8 mouse cellular contexts compared by ENCODE assay signal in the genomic region with DNA sequence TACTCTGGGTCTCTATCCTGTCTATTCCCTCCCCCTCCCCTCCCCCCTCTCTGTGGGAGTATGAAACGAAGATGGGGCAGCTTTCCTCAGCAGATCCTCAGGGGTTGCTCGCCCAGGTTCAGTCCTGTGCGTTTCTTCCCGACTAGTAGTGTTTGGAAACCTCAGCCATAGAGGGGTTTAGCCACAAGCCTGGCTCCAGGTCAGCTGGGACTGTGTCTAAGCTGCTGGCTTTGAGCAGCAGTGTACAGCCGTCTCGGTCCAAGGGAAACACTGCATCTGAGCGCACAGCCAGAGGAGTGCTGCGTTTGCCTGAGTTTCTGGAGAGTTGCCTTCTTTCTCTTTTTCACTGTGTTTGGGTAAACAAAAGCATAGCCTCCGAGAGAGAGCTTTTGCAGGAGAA.
DNase-seq lines count a peak whose midpoint lies in the region; ATAC-seq and TF ChIP-seq lines count a peak whose summit lies in the region.

No protein-coding gene starts in this region.

- H3K4me2 ChIP-seq in intestine, postnatal 0 days (replicated peaks; ENCODE audit: low read depth) = peak overlapping the region; percentile 37
- H3K4me2 ChIP-seq in neural tube, embryonic 13.5 days = peak overlapping the region; percentile 47

- no peak for TF ChIP-seq POLR2A in brain, embryonic 14.5 days (IDR thresholded peaks at IDR 0.05; ENCODE audit: borderline replicate concordance, extremely low read depth, insufficient read depth, insufficient read length, poor library complexity, severe bottlenecking)

- no peak for TF ChIP-seq CTCF in brain, embryonic 14.5 days (IDR thresholded peaks at IDR 0.05; ENCODE audit: borderline replicate concordance, extremely low read depth, insufficient read depth, insufficient read length)
- no peak for TF ChIP-seq CTCF in intestine, postnatal 0 days (IDR thresholded peaks at IDR 0.05; ENCODE audit: low read depth)

- H3K9ac ChIP-seq in intestine, postnatal 0 days (ENCODE audit: low read depth, low read length) = no peak overlapping the region
- 0 out of 2 replicates have a peak overlapping the region, but pooled peaks have one; percentile 43 for H3K9ac ChIP-seq in neural tube, embryonic 13.5 days

- H3K9me3 ChIP-seq in intestine, postnatal 0 days (ENCODE audit: control insufficient read depth) = no peaks in the 10 kb centered on the region
- no peaks in the 10 kb centered on the region for H3K9me3 ChIP-seq in neural tube, embryonic 13.5 days

- no peak for ATAC-seq in intestine, postnatal 0 days
- ATAC-seq in neural tube, embryonic 13.5 days (ENCODE audit: low read depth) = peak; percentile 83; the same call in 1 of the 2 replicates

- WGBS in intestine, postnatal 0 days = 35% methylated on average over 9 of the region's 9 CpGs
- 26% methylated on average over 9 of the region's 9 CpGs for WGBS in neural tube, embryonic 13.5 days

- no peak overlapping the region for H3K27ac ChIP-seq in intestine, postnatal 0 days (ENCODE audit: low read depth, low read length)
- peak overlapping the region; percentile 80 for H3K27ac ChIP-seq in neural tube, embryonic 13.5 days (replicated peaks)

- H3K36me3 ChIP-seq in intestine, postnatal 0 days (ENCODE audit: control insufficient read depth, insufficient read depth) = no peaks in the 10 kb centered on the region
- no peaks in the 10 kb centered on the region for H3K36me3 ChIP-seq in neural tube, embryonic 13.5 days

- peak; percentile 11 for DNase-seq in adrenal gland, adult 2 months
- no peak for DNase-seq in adrenal gland, postnatal 4 days (ENCODE audit: low spot score in 2 of 2)
- DNase-seq in brain, embryonic 14.5 days (ENCODE audit: low read depth) = peak; percentile 52
- peak; percentile 23 for DNase-seq in heart, adult 8-10 months (ENCODE audit: low spot score)
- no peak for DNase-seq in c-Kit-positive CD71-positive TER-119-positive erythroid progenitor cells, embryonic 14.5 days (ENCODE audit: low spot score)
- no peak for DNase-seq in layer of hippocampus, postnatal 25 days (ENCODE audit: extremely low spot score in 1 of 2, low spot score in 1 of 2)

- no peaks in the 10 kb centered on the region for H3K27me3 ChIP-seq in intestine, postnatal 0 days (replicated peaks; ENCODE audit: control insufficient read depth, insufficient read depth, low read length)
- H3K27me3 ChIP-seq in neural tube, embryonic 13.5 days = no peaks in the 10 kb centered on the region

- H3K4me3 ChIP-seq in intestine, postnatal 0 days (ENCODE audit: low read depth, low read length) = no peak overlapping the region
- peak overlapping the region; percentile 18 for H3K4me3 ChIP-seq in neural tube, embryonic 13.5 days

- H3K4me1 ChIP-seq in intestine, postnatal 0 days (replicated peaks; ENCODE audit: control insufficient read depth, insufficient read depth, low read length) = no peaks in the 10 kb centered on the region
- peaks cover 18% of the 10 kb centered on the region for H3K4me1 ChIP-seq in neural tube, embryonic 13.5 days (replicated peaks)

Comparison
In these comparisons a context has a peak if more than half of its experiments do, and no peak if none do; other contexts are left out.
1. DNase-seq: peak in adrenal gland, adult 2 months (single experiment), brain, embryonic 14.5 days (single experiment) and heart, adult 8-10 months (single experiment); none in adrenal gland, postnatal 4 days (0 of 2), c-Kit-positive CD71-positive TER-119-positive erythroid progenitor cells, embryonic 14.5 days (single experiment) and layer of hippocampus, postnatal 25 days (0 of 2).